8 mouse cellular contexts compared by ENCODE assay signal in the genomic region with DNA sequence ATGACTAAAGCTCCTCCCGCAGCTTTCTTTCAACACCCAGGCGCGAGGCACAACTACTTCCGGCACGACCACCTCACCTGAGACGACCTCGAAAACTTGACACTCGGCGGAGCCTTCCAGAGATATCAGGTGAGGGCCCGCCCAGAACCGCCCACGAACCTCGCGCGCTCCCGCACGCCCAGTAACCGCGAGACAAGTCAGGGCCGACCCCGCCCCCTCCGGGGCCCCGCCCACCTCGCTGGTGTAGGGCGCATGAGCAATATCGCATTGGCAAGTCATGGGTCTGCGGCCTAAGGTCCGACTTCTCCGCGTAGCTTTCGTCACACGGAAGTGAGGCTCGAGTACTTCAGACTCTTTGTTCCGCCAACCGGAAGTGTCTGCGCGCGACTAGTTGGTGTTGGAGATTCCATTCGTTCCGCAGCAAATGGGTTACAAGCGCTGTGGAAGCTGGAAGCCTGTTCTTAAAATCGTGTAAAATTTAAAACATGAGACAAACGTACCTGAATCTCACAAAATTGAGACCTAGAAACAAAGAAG. TPM values are rescaled to one million over a fixed set of nuclear protein-coding genes. Genes with fewer than 3 reads are reported as not detected.
DNase-seq lines count a peak whose midpoint lies in the region; ATAC-seq lines count a peak whose summit lies in the region.

No protein-coding gene starts in this region.

- DNase-seq in R1 (ENCODE audit: low read depth, low spot score): peak; percentile 100
- peak; percentile 99 to 100 for DNase-seq in cerebellum, postnatal 25 days
- DNase-seq in frontal cortex, postnatal 25 days (ENCODE audit: low spot score in 2 of 2): peak; percentile 98
- peak; percentile 98 for DNase-seq in hindbrain, embryonic 14.5 days (ENCODE audit: low spot score)
- DNase-seq in layer of hippocampus, postnatal 36 days: peak; percentile 98 to 99
- DNase-seq in lung, postnatal 36 days: peak; percentile 100
- peak; percentile 99 for DNase-seq in retina, postnatal 1 day
- DNase-seq in urinary bladder, adult 18-20 months (ENCODE audit: low spot score in 2 of 2): peak; percentile 99

- peaks cover 17% of the 10 kb centered on the region for H3K4me1 ChIP-seq in hindbrain, embryonic 14.5 days (replicated peaks; ENCODE audit: control insufficient read depth, insufficient read depth, low read length)

- 1% methylated on average over 43 of the region's 43 CpGs for WGBS in hindbrain, embryonic 14.5 days

- H3K4me2 ChIP-seq in hindbrain, embryonic 14.5 days (replicated peaks): peak overlapping the region; percentile 84

- H3K27ac ChIP-seq in hindbrain, embryonic 14.5 days: peak overlapping the region; percentile 87

- peak overlapping the region; percentile 60 for H3K4me3 ChIP-seq in hindbrain, embryonic 14.5 days (replicated peaks; ENCODE audit: low read length)

- no peaks in the 10 kb centered on the region for H3K27me3 ChIP-seq in hindbrain, embryonic 14.5 days (ENCODE audit: control insufficient read depth, insufficient read depth, low read length)

- peak; percentile 99 for ATAC-seq in hindbrain, embryonic 14.5 days (ENCODE audit: low FRiP score)

- no peaks in the 10 kb centered on the region for H3K9me3 ChIP-seq in hindbrain, embryonic 14.5 days (ENCODE audit: control insufficient read depth, low read length)

- peaks cover 24% of the 10 kb centered on the region for H3K36me3 ChIP-seq in hindbrain, embryonic 14.5 days (replicated peaks; ENCODE audit: control insufficient read depth, insufficient read depth)

- H3K9ac ChIP-seq in hindbrain, embryonic 14.5 days: peak overlapping the region; percentile 74

RNA-seq across cellular contexts. Expression of a gene that starts 0.5 kb away (rescaled TPM):
- 71.2 and 79.5 TPM in 2 replicates for polyA plus RNA-seq in hindbrain, embryonic 14.5 days (2014; fragmentation: Nextera tagmentation; extraction: Ambion mirVana)
- total RNA-seq in layer of hippocampus, postnatal 36 days (2021): 10 to 100 TPM; 49.2 to 52.9 TPM

RNA-seq across cellular contexts. Expression of a gene that starts 25.9 kb away (rescaled TPM):
- 55.3 and 56.0 TPM in 2 replicates for polyA plus RNA-seq in hindbrain, embryonic 14.5 days (2014; fragmentation: Nextera tagmentation; extraction: Ambion mirVana)
- total RNA-seq in layer of hippocampus, postnatal 36 days (2021): 100 to 1,000 TPM; 206 to 213 TPM

RNA-seq across cellular contexts. Expression of a gene that starts 31.9 kb away (rescaled TPM):
- polyA plus RNA-seq in hindbrain, embryonic 14.5 days (2014; fragmentation: Nextera tagmentation; extraction: Ambion mirVana): 16.1 and 22.1 TPM in 2 replicates
- total RNA-seq in layer of hippocampus, postnatal 36 days (2021): 100 to 1,000 TPM; 106 to 111 TPM

Comparison
In these comparisons a context has a peak if more than half of its experiments do, and no peak if none do; other contexts are left out.
1. Peak in every context shown above with its lines: DNase-seq, ATAC-seq, H3K4me3 ChIP-seq and H3K27ac ChIP-seq.